Mouse (Mus musculus): Measurements from ENCODE around the gene Zfp617.
A peak's percentile ranks its signal among the peaks of the same experiment; 100 is the strongest.
"Not testable (repeated sequence)": the region's sequence is repeated elsewhere in the genome, so short reads cannot be mapped to it uniquely, and the experiment has no call there.

Zfp617 gene

DNA sequence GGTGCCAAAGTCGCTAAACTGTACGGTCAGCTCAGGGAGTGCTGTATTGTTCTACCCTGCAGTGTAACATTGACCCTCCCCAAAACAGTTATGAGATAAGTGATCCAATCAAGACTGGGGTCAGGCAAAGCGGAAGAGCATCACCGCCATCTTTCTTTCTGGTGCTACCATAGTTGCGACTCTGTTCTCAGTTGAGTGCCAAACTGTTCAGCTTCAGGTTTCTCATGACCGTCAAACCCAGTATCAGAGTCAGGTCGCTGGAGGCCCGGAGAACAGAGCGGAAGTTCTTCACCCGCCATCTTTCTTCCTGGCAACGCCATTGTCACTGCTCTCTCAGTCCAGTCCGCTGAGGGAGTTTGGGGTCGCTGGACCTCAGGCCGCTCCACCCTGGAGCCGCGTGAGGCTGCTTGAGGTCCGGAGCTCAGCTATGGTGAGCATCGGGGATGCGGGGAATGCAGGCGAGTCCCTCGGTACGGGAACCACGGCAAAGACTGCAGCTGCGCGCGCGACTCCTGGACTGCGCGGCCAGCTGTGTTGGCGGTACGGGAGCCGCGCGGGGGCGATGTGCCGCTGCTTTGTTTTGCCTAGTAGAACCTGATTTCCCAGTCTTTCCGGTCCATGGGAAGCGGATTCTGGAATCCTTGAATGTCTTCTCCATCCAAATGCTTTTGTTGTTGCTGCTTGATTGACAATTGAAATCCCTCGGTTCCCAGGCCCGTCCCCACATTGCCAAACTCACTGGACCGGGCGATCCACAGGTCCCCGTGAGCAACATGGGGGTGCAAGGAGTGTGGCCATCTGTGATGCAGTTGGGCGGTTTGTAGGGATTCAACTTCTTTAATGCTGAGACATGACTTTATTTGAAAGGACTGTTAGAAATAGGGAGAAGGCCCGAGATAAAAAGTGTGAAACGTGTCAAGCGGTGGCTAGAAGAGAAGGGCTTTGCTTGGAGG is at the start of gene Zfp617, which contains the start of gene Zfp882:
Gene Zfp617, plus strand, starts transcription at position 327 of the 953 bp plus-strand sequence.
Gene Zfp882, plus strand, starts transcription at position 300 of the 953 bp plus-strand sequence.
- peak; percentile 86 for DNase-seq (ENCODE audit: low spot score in 2 of 2)

DNA sequence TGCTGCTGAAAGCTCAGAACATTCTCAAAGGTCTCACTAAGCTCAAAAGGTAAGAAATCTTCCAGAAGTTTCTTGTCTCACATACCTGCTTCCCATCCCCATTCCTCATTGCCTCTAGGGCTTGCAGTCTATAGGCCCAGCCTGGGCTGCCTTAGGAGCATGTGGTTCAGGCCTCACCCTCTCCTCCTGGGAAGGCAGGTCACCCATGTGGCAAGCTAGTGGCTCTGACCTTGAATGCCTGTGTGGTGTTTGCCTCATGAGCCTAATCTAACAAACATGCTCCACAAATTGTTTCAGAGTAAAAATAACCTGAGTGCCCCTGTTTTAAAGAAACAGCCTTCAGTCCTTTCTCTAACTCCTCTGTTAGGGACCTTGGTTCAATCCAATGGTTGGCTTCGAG is 46.9 kb upstream of the Zfp617 start:
- DNase-seq (ENCODE audit: low spot score in 2 of 2): not testable (repeated sequence)

GRCm38 (mm10) chr8:71862038-71862437 is 46.4 kb upstream of the Zfp617 start:
- DNase-seq (ENCODE audit: low spot score in 2 of 2): not testable (repeated sequence)

DNA sequence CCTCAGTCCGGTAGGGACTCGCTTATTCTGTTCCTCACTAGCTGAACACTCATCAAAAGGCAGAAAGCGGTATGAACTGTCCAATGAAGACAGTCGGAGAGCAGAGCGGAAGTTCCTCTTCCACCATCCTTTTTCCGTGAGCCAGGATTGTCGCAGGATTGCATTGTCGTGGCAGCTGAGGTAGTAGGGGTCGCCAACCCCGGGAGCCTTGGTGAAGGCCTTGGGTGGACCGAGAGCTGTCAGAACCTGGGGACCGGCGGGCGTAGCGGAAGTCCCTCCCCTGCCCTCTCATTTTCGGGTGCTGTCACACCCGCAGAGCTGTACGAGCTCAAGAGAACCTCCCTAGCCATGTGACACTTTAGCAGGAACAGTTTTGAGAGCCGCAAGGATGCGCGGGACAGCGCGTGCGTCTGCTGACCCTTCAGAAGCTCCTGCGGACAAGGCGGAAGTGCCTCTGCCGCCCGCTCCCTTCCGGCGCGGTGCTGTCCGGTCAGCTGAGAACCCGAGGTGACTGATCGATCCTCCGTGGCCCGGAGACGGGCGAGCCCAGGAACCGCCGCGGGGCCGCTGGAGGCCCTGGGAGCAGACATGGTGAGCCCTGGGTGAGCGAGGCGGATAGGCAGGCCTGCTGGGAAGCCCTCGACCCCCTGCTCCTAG is 26.7 kb upstream of the Zfp617 start, which contains the start of gene Zfp709:
Gene Zfp709, plus strand, starts transcription at position 402 of the 657 bp plus-strand sequence.
- DNase-seq (ENCODE audit: low spot score in 2 of 2): peak; percentile 52 to 63

GRCm38 (mm10) chr8:71900666-71901065 is 7.8 kb upstream of the Zfp617 start:
- not testable (repeated sequence) for DNase-seq (ENCODE audit: low spot score in 2 of 2)

GRCm38 (mm10) chr8:71903084-71903483 is 5.4 kb upstream of the Zfp617 start:
- DNase-seq (ENCODE audit: low spot score in 2 of 2): not testable (repeated sequence)

DNA sequence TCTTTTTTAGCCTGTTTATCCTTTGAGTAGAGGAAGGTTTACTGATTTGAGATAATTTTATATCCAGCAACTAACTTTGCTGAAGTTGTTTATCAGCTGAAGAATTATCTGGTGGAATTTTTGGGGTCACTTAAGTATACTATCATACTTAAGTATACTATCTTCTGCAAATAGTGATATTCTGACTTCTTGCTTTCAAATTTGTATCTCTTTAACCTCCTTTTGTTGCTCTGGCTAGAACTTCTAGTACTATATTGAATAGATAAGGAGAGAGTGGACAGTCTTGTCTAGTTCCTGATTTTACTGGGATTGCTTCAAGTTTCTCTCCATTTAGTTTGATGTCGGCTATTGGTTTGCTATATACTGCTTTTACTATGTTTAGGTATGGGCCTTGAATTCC is 1.6 kb upstream of the Zfp617 start:
- no peak for DNase-seq (ENCODE audit: low spot score in 2 of 2)

- no peak for DNase-seq (ENCODE audit: low spot score in 2 of 2)
Measured at GRCm38 (mm10) chr8:71907798-71908257, 607 bp upstream of the Zfp617 start.

GRCm38 (mm10) chr8:71912286-71912685 is 3.9 kb downstream of the Zfp617 start:
- no peak for DNase-seq (ENCODE audit: low spot score in 2 of 2)

GRCm38 (mm10) chr8:71922567-71923401 is 14.3 kb downstream of the Zfp617 start:
- peak; percentile 90 to 95 for DNase-seq (ENCODE audit: low spot score in 2 of 2)

DNA sequence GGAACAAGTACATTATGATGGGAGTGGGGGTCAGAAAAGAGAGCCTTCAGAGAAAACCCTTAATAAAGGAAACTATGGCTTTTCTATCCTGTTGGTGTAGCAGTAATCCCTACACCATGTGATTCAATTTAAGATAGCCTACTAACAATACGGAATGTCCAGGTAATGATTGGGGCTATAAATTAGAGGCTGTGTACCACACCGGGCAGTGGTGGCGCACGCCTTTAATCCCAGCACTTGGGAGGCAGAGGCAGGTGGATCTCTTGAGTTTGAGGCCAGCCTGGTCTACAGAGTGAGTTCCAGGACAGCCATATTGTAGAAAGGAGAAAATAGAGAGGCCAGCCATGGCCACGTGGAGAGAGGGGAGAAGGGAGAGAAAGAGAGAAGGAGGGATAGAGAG is 17.4 kb downstream of the Zfp617 start:
- DNase-seq (ENCODE audit: low spot score in 2 of 2): no peak

GRCm38 (mm10) chr8:71926551-71926950 is 18.1 kb downstream of the Zfp617 start:
- DNase-seq (ENCODE audit: low spot score in 2 of 2): no peak

- DNase-seq (ENCODE audit: low spot score in 2 of 2): no peak
Measured at GRCm38 (mm10) chr8:71927779-71928178, 19.3 kb downstream of the Zfp617 start.

GRCm38 (mm10) chr8:71938037-71938436 is 29.6 kb downstream of the Zfp617 start:
- not testable (repeated sequence) for DNase-seq (ENCODE audit: low spot score in 2 of 2)

DNA sequence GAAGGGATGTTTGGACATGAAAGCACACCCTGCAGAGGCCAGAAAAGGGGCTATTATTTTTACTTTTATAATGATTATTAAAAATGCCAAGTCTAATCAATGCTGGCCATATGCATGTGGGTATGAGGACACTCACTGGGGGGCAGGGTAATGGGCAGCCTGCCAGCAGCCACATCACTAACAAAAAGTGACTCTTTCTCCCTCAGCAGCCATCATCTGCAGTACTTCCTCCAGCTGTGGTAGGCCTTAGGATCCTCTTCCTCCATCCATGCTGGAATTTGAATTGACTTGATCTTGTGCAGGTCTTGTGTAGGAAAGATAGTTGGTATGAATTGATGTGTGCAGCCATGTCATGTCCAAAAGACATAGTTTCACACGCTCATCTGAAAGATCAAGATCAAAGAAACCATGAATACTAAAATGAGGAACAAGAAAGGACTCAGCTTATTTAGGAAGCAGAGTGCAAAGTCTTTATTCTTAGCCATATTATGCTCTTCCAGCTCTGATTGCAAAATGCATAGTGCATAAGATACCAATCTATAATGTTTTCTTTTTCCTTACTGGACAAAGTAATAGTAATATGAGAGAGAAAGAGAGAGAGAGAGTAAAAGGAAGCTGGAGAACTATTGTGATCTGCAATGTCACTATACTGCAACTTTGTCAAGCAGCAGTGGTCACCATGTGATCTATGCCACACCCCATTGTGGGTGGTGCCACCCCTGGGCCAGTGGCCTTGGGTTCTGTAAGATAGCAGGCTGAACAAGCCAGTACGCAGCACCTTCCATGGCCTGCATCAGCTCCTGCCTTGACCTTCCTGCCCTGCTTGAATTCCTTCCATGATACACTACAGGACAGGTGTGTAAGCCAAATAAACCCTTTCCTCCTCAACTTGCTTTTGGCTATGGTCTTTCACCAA is 32.1 kb downstream of the Zfp617 start:
- no peak for DNase-seq (ENCODE audit: low spot score in 2 of 2)

- DNase-seq (ENCODE audit: low spot score in 2 of 2): no peak
Measured at GRCm38 (mm10) chr8:71941776-71942175, 33.3 kb downstream of the Zfp617 start.

DNA sequence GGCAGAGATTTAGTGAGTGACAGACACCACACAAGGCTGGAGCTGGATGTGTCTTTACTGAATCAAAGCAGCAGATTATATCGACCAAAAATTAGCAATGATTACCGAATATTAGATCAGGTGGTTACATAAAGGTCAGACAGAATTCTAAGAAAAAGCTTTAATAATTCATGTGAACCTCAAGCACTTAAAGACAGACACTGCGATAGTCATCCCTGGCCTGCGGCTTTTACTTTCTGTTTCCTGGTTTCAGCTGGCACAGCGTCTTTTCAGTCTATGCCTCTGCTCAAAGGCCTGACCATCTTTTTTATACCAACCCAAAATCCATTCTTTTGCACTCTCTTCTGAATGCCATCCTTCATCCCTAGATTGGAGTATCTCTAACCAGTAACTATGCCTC is 40.2 kb downstream of the Zfp617 start:
- DNase-seq (ENCODE audit: low spot score in 2 of 2): no peak

GRCm38 (mm10) chr8:71950482-71951221 is 42.2 kb downstream of the Zfp617 start, which contains the start of gene Zfp961:
Gene Zfp961 (plus strand): TSS chr8:71951038.
- DNase-seq (ENCODE audit: low spot score in 2 of 2): peak; percentile 95 to 97

DNA sequence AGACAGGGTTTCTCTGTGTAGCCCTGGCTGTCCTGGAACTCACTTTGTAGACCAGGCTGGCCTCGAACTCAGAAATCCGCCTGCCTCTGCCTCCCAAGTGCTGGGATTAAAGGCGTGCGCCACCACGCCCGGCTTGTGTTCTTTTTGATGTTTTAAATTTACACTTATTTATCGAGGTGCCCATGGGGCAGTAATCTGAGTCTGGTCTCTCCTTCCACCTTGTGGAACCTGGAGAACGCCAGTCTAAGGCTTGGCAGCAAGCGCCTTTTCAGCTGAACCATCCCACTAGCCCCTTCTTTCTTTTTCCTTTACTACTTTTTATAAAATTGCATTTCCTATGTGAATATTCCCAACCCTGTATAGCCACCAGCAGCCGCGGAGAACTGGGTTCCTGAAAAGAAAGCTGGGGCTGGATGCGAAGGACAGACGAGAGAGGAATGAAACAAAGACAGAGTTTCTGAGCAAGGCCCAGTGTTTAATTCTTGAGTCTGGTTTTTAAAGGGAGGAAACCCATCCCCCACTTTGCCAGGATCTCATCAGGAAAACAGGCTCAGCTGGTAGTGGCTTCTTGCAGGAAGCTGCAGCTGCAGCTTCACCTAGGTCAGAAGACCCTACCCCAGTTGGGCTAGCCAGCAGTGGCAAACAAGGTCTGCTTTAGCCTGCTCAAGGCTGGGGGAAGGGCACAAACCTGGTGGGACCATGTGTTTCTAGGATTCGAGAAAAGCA is 43.2 kb downstream of the Zfp617 start:
- no peak for DNase-seq (ENCODE audit: low spot score in 2 of 2)
